Mouse (Mus musculus) cortical plate, adult 2 months (tissue): ENCODE data around the gene Prkce.

Source experiments
- CTCF ChIP-seq: fragments of 200-500 bp; IDR thresholded peaks from 2 replicates; pipeline ENCODE4 v1.5.1; 2011; ENCODE audit warnings: mild to moderate bottlenecking, control low read depth, low read length; ENCODE audit not compliant: insufficient read depth; ENCODE audit errors: extremely low read depth
- POLR2A ChIP-seq: fragments of 200-500 bp; IDR thresholded peaks from 2 replicates; pipeline ENCODE4 v1.6.1; 2011; ENCODE audit warnings: mild to moderate bottlenecking, low read length, control low read depth; ENCODE audit not compliant: insufficient read depth; ENCODE audit errors: extremely low read depth

GRCm38 (mm10) chr17:86270523-86270922 is 102.9 kb downstream of the Prkce start:
- TF ChIP-seq POLR2A: no peak
- no peak for TF ChIP-seq CTCF
